Mouse (Mus musculus) liver, postnatal 0 days (tissue): ENCODE measurements around the gene Abcg2. TPM values are rescaled to one million over a fixed set of nuclear protein-coding genes. Genes with fewer than 3 reads are reported as not detected.
A peak's percentile ranks its signal among the peaks of the same experiment; 100 is the strongest.
"Not testable (repeated sequence)": the region's sequence is repeated elsewhere in the genome, so short reads cannot be mapped to it uniquely, and the experiment has no call there.

Experiments
- ATAC-seq: fragments of 200-750 bp; cut with Nextera tagmentation; 2 replicates; pipeline ENCODE4 v1.8.0; 2017; ENCODE audit warnings: mild to moderate bottlenecking, moderate library complexity
- DNase-seq: peaks from one replicate; pipeline ENCODE4 v3.0.0-alpha.2; 2016
- H3K27ac ChIP-seq: fragments of 300-500 bp; sonication (generic); 2 replicates; pipeline ENCODE4 v1.5.1; 2014; ENCODE audit warnings: antibody characterized with exemption, moderate library complexity, mild to moderate bottlenecking, low read depth
- H3K27me3 ChIP-seq: fragments of 300-500 bp; sonication (generic); 2 replicates; pipeline ENCODE4 v1.6.1; 2014; ENCODE audit warnings: low read length, control low read depth, mixed read lengths; ENCODE audit not compliant: insufficient read depth
- H3K36me3 ChIP-seq: fragments of 300-500 bp; sonication (generic); replicated peaks from 2 replicates; pipeline ENCODE4 v1.6.1; 2014; ENCODE audit warnings: mild to moderate bottlenecking, control low read depth, low read length, moderate library complexity, mixed read lengths; ENCODE audit not compliant: insufficient read depth
- H3K4me1 ChIP-seq: fragments of 300-500 bp; sonication (generic); 2 replicates; pipeline ENCODE4 v1.6.1; 2014; ENCODE audit warnings: antibody characterized with exemption, mild to moderate bottlenecking, control low read depth; ENCODE audit not compliant: insufficient read depth
- H3K4me2 ChIP-seq: fragments of 300-500 bp; sonication (generic); 2 replicates; pipeline ENCODE4 v1.6.1; 2014; ENCODE audit warnings: low read depth, mild to moderate bottlenecking, low read length, moderate library complexity, mixed read lengths
- H3K4me3 ChIP-seq: fragments of 300-500 bp; sonication (generic); 2 replicates; pipeline ENCODE4 v1.5.1; 2014; ENCODE audit warnings: low read depth, low read length
- H3K9ac ChIP-seq: fragments of 300-500 bp; sonication (generic); replicated peaks from 2 replicates; pipeline ENCODE4 v1.6.1; 2014; ENCODE audit warnings: mild to moderate bottlenecking, moderate library complexity
- H3K9me3 ChIP-seq: fragments of 300-500 bp; sonication (generic); 2 replicates; pipeline ENCODE4 v1.6.1; 2016; ENCODE audit warnings: mild to moderate bottlenecking, control low read depth, low read length, mixed read lengths
- CTCF ChIP-seq: sonication (generic); IDR thresholded peaks from 2 replicates; pipeline ENCODE4 v1.5.1; 2016; ENCODE audit warnings: antibody characterized with exemption, low read depth
- EP300 ChIP-seq: IDR thresholded peaks from 2 replicates; pipeline ENCODE4 v1.6.1; 2016; ENCODE audit warnings: antibody characterized with exemption, low read depth, mild to moderate bottlenecking
- WGBS: fragments of 180-500 bp; shearing (Covaris S2); extraction: QIAGEN DNeasy Blood & Tissue Kit; methylation state at CpG from one replicate; pipeline ENCODE4 v1.1.7; 2014; ENCODE audit not compliant: insufficient replicate concordance; 5-methylcytosine and 5-hydroxymethylcytosine counted together
- polyA plus RNA-seq: library from polyadenylated mRNA; unstranded; fragments of >200 nt; fragmentation: Nextera tagmentation; extraction: Ambion mirVana; gene quantifications from 2 replicates; pipeline ENCODE4 v1.2.1, GENCODE M21; 2015

Gene Abcg2
- polyA plus RNA-seq, 1 experiment from 2014 or later, result 90.1 TPM

GRCm38 (mm10) chr6:58596294-58596653 is 12.0 kb downstream of the Abcg2 start:
- no peaks in the 10 kb centered on the region for H3K36me3 ChIP-seq
- WGBS, result 13% methylated on average over 16 of the region's 16 CpGs
- peak overlapping the region; percentile 60 for H3K4me2 ChIP-seq
- H3K27ac ChIP-seq, result peak overlapping the region; percentile 75
- peak overlapping the region; percentile 33 for H3K4me3 ChIP-seq
- ATAC-seq (peak; percentile 66), DNase-seq (peak; percentile 53)
- TF ChIP-seq EP300 (no peak), CTCF (no peak)
- H3K9ac ChIP-seq, result peak overlapping the region; percentile 27
- no peaks in the 10 kb centered on the region for H3K27me3 ChIP-seq
- H3K9me3 ChIP-seq, result no peaks in the 10 kb centered on the region
- no peaks in the 10 kb centered on the region for H3K4me1 ChIP-seq

DNA sequence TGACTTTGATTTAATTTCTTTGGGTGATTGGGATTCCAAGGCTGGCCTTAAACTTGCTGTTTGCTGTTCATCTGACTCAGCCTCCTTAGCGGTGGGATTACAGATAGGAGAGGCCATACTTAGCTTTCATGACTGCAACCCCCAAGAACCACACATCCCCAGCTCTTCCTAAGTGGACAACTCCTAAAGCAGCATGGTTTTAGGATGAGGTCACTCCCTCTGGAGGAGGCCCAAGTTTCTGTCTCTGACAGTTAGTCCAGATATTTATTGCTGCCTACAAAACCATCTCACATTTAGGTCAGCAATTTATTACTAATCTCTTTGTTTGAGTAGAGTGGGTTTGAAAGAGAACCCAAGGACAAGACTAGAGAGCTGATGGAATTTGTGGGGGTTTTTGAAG is 17.8 kb downstream of the Abcg2 start:
- H3K9ac ChIP-seq, ATAC-seq, H3K9me3 ChIP-seq, H3K4me3 ChIP-seq, H3K27me3 ChIP-seq, H3K4me2 ChIP-seq, H3K36me3 ChIP-seq, DNase-seq, H3K27ac ChIP-seq, H3K4me1 ChIP-seq: not testable (repeated sequence)
- WGBS, result 62% methylated on average over 1 of the region's 1 CpGs

DNA sequence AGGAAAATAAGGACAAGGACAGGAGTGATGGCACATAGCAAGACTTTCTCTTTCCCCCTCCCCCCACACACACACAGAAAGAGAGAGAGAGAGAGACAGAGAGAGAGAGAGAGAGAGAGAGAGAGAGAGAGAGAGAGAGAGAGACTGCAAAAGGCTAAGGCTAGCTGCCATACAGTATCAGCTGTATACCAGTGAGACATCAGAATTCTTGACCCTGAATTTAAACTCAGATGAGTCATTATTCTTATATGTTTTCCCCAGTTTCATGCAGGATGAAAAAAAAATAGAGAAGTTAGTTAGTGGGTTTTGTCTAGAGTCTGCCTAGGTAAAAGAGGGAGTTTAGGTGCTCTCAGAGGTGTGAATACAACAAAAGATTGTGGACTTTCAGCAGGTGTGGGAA is 18.7 kb downstream of the Abcg2 start:
- H3K27ac ChIP-seq, H3K4me1 ChIP-seq, H3K27me3 ChIP-seq, H3K9me3 ChIP-seq, H3K9ac ChIP-seq, ATAC-seq, H3K4me3 ChIP-seq, H3K36me3 ChIP-seq, DNase-seq, H3K4me2 ChIP-seq: not testable (repeated sequence)

- H3K9me3 ChIP-seq, H3K27me3 ChIP-seq, H3K4me2 ChIP-seq, H3K4me3 ChIP-seq, H3K9ac ChIP-seq, H3K27ac ChIP-seq, H3K36me3 ChIP-seq, H3K4me1 ChIP-seq: not testable (repeated sequence)
- ATAC-seq, result peak; percentile 46
- peak; percentile 17 for DNase-seq
- 52% methylated on average over 3 of the region's 3 CpGs for WGBS
- peak; percentile 66 for TF ChIP-seq CTCF
These were observed 19.3 kb downstream of the Abcg2 start for GRCm38 (mm10) chr6:58603485-58604090.

DNA sequence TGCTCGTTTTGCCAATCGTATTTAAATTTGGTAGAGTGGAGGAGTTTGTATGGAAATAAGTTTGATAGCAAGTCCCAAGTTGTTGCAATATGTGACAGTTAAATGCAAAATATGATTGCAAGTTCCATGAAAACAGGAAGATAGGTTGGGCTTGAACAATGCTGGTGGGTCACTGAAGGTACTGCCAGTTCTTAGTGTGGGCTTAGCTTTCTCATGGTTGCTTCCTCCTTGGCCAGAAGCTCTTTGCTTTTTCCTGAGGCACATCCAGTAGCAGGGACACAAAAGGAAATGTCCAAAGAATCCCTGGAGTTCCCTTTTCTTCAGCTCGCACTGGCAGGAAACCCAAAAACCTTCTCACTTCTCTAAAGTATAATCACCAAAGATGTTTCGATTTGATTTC is 22.3 kb downstream of the Abcg2 start:
- H3K9ac ChIP-seq, result no peak overlapping the region
- H3K4me2 ChIP-seq, result no peak overlapping the region
- no peak for DNase-seq
- peaks cover 3% of the 10 kb centered on the region; the same call in 1 of the 2 replicates for H3K9me3 ChIP-seq
- no peak overlapping the region for H3K4me3 ChIP-seq
- WGBS, result 72% methylated on average over 4 of the region's 4 CpGs
- no peaks in the 10 kb centered on the region for H3K27me3 ChIP-seq
- no peak for ATAC-seq
- no peak overlapping the region for H3K27ac ChIP-seq
- TF ChIP-seq EP300 (peak; percentile 43; the same call in 1 of the 2 replicates), CTCF (no peak)
- H3K36me3 ChIP-seq, result no peaks in the 10 kb centered on the region
- peaks cover 8% of the 10 kb centered on the region; the same call in 1 of the 2 replicates for H3K4me1 ChIP-seq

- Histone ChIP-seq H3K27me3 (no peaks in the 10 kb centered on the region), H3K27ac (no peak overlapping the region), H3K4me3 (no peak overlapping the region), H3K4me1 (peaks cover 8% of the 10 kb centered on the region; the same call in 1 of the 2 replicates), H3K36me3 (no peaks in the 10 kb centered on the region), H3K9ac (no peak overlapping the region), H3K9me3 (peaks cover 3% of the 10 kb centered on the region; the same call in 1 of the 2 replicates), H3K4me2 (no peak overlapping the region)
- 88% methylated on average over 2 of the region's 2 CpGs for WGBS
- ATAC-seq (no peak), DNase-seq (no peak)
- no peak for TF ChIP-seq CTCF
These were observed 24.1 kb downstream of the Abcg2 start for GRCm38 (mm10) chr6:58608422-58608821.
